Mouse (Mus musculus) stomach, postnatal 0 days (tissue): Measurements from ENCODE around the gene Adrb1. TPM values are rescaled to one million over a fixed set of nuclear protein-coding genes. Genes with fewer than 3 reads are reported as not detected.

Experiments used
- ATAC-seq: fragments of 200-750 bp; cut with Nextera tagmentation; 2 replicates; pipeline ENCODE4 v1.8.0; 2017; ENCODE audit not compliant: low FRiP score, low TSS enrichment
- DNase-seq: peaks from one replicate; pipeline ENCODE4 v3.0.0-alpha.2; 2016; ENCODE audit warnings: low spot score
- H3K27ac ChIP-seq: fragments of 300-500 bp; sonication (generic); replicated peaks from 2 replicates; pipeline ENCODE4 v1.5.1; 2014; ENCODE audit warnings: mild to moderate bottlenecking, control low read depth
- H3K27me3 ChIP-seq: fragments of 300-500 bp; sonication (generic); 2 replicates; pipeline ENCODE4 v1.6.1; 2014; ENCODE audit warnings: low read length; ENCODE audit not compliant: control insufficient read depth, insufficient read depth
- H3K36me3 ChIP-seq: fragments of 300-500 bp; sonication (generic); 2 replicates; pipeline ENCODE4 v1.6.1; 2014; ENCODE audit warnings: low read length, mixed read lengths; ENCODE audit not compliant: control insufficient read depth, insufficient read depth
- H3K4me1 ChIP-seq: fragments of 300-500 bp; sonication (generic); replicated peaks from 2 replicates; pipeline ENCODE4 v1.6.1; 2014; ENCODE audit warnings: antibody characterized with exemption; ENCODE audit not compliant: control insufficient read depth, insufficient read depth
- H3K4me2 ChIP-seq: fragments of 300-500 bp; sonication (generic); replicated peaks from 2 replicates; pipeline ENCODE4 v1.6.1; 2014; ENCODE audit warnings: low read depth, mild to moderate bottlenecking, control low read depth, moderate library complexity
- H3K4me3 ChIP-seq: fragments of 300-500 bp; sonication (generic); 2 replicates; pipeline ENCODE4 v1.5.1; 2014; ENCODE audit warnings: low read depth, low read length, control low read depth
- H3K9ac ChIP-seq: fragments of 300-500 bp; sonication (generic); 2 replicates; pipeline ENCODE4 v1.6.1; 2014; ENCODE audit warnings: mild to moderate bottlenecking, low read length, control low read depth, mixed read lengths
- H3K9me3 ChIP-seq: fragments of 300-500 bp; sonication (generic); 2 replicates; pipeline ENCODE4 v1.6.1; 2016; ENCODE audit warnings: low read length; ENCODE audit not compliant: control insufficient read depth
- CTCF ChIP-seq: IDR thresholded peaks from 2 replicates; pipeline ENCODE4 v1.5.1; 2016; ENCODE audit warnings: antibody characterized with exemption, low read depth, mild to moderate bottlenecking, moderate library complexity
- EP300 ChIP-seq: optimal IDR thresholded peaks from 2 replicates; pipeline ENCODE3; 2016; ENCODE audit warnings: antibody characterized with exemption
- WGBS: fragments of 180-500 bp; shearing (Covaris S2); extraction: QIAGEN DNeasy Blood & Tissue Kit; methylation state at CpG from one replicate; pipeline ENCODE4 v1.1.7; 2014; 5-methylcytosine and 5-hydroxymethylcytosine counted together
- polyA plus RNA-seq: library from polyadenylated mRNA; unstranded; fragments of >200 nt; fragmentation: Nextera tagmentation; extraction: Ambion mirVana; gene quantifications from 2 replicates; pipeline ENCODE4 v1.2.1, GENCODE M21; 2015

The Adrb1 gene
- polyA plus RNA-seq, 1 experiment from 2014 or later, result 0.45 TPM

- H3K9me3 ChIP-seq, result no peaks in the 10 kb centered on the region
- DNase-seq (no peak), ATAC-seq (no peak)
- no peak overlapping the region for H3K4me3 ChIP-seq
- H3K36me3 ChIP-seq, result no peaks in the 10 kb centered on the region
- no peak for TF ChIP-seq CTCF
- TF ChIP-seq EP300, result no peak
- no peak overlapping the region for H3K4me2 ChIP-seq
- peaks cover 2% of the 10 kb centered on the region; the same call in 1 of the 2 replicates for H3K4me1 ChIP-seq
- H3K9ac ChIP-seq, result no peak overlapping the region
- 69% methylated on average over 10 of the region's 10 CpGs for WGBS
- H3K27me3 ChIP-seq, result no peaks in the 10 kb centered on the region
- no peak overlapping the region for H3K27ac ChIP-seq
These were observed 21.2 kb upstream of the Adrb1 start for GRCm38 (mm10) chr19:56700848-56701247.

- no peak for DNase-seq
- Histone ChIP-seq H3K27me3 (no peaks in the 10 kb centered on the region), H3K4me3 (no peak overlapping the region), H3K27ac (no peak overlapping the region), H3K4me1 (peaks cover 2% of the 10 kb centered on the region; the same call in 1 of the 2 replicates), H3K9me3 (no peaks in the 10 kb centered on the region), H3K4me2 (no peak overlapping the region), H3K9ac (no peak overlapping the region), H3K36me3 (no peaks in the 10 kb centered on the region)
- no peak for ATAC-seq
- WGBS, result 75% methylated on average over 8 of the region's 8 CpGs
- no peak for TF ChIP-seq CTCF
- no peak for TF ChIP-seq EP300
These were observed 20.5 kb upstream of the Adrb1 start for GRCm38 (mm10) chr19:56701404-56702033.

GRCm38 (mm10) chr19:56702039-56702438 lies 20.0 kb upstream of the Adrb1 start:
- no peaks in the 10 kb centered on the region for H3K36me3 ChIP-seq

GRCm38 (mm10) chr19:56703238-56704097 lies 18.5 kb upstream of the Adrb1 start:
- Histone ChIP-seq H3K9ac (no peak overlapping the region), H3K4me3 (no peak overlapping the region), H3K9me3 (no peaks in the 10 kb centered on the region), H3K4me1 (peaks cover 2% of the 10 kb centered on the region; the same call in 1 of the 2 replicates), H3K27ac (no peak overlapping the region), H3K27me3 (no peaks in the 10 kb centered on the region), H3K4me2 (no peak overlapping the region), H3K36me3 (no peaks in the 10 kb centered on the region)
- no peak for TF ChIP-seq EP300
- no peak for TF ChIP-seq CTCF
- ATAC-seq, result peak; percentile 43; the same call in 1 of the 2 replicates
- WGBS, result 46% methylated on average over 12 of the region's 12 CpGs
- DNase-seq, result peak; percentile 34

More at GRCm38 (mm10) chr19:56702039-56702438, 20.0 kb upstream of the Adrb1 start:
- Histone ChIP-seq H3K4me2 (no peak overlapping the region), H3K4me1 (peaks cover 2% of the 10 kb centered on the region; the same call in 1 of the 2 replicates), H3K4me3 (no peak overlapping the region), H3K9ac (no peak overlapping the region), H3K9me3 (no peaks in the 10 kb centered on the region), H3K27ac (no peak overlapping the region), H3K27me3 (no peaks in the 10 kb centered on the region)
- no peak for TF ChIP-seq EP300
- no peak for TF ChIP-seq CTCF
- DNase-seq (no peak), ATAC-seq (no peak)
- WGBS, result 91% methylated on average over 6 of the region's 6 CpGs

- Histone ChIP-seq H3K9ac (no peak overlapping the region), H3K4me1 (peaks cover 2% of the 10 kb centered on the region; the same call in 1 of the 2 replicates), H3K4me2 (no peak overlapping the region), H3K4me3 (no peak overlapping the region), H3K9me3 (no peaks in the 10 kb centered on the region), H3K27ac (no peak overlapping the region), H3K36me3 (no peaks in the 10 kb centered on the region), H3K27me3 (no peaks in the 10 kb centered on the region)
- 32% methylated on average over 8 of the region's 8 CpGs for WGBS
- no peak for ATAC-seq
- DNase-seq, result no peak
- TF ChIP-seq EP300 (no peak), CTCF (no peak)
These were observed 16.8 kb upstream of the Adrb1 start for GRCm38 (mm10) chr19:56705026-56705675.
